Mouse (Mus musculus) embryonic fibroblast, embryonic 13.5 days (primary cell): Measurements from ENCODE around the gene Phf24.

Experiments used
- CTCF ChIP-seq: IDR thresholded peaks from 2 replicates; pipeline ENCODE4 v1.5.1; 2011; ENCODE audit warnings: mild to moderate bottlenecking, control low read depth, low read length, moderate library complexity, borderline replicate concordance; ENCODE audit not compliant: insufficient read depth
- POLR2A ChIP-seq: IDR thresholded peaks from 2 replicates; pipeline ENCODE4 v1.6.1; 2011; ENCODE audit warnings: low read depth, mild to moderate bottlenecking, control low read depth, low read length, moderate library complexity

GRCm38 (mm10) chr4:42946733-42947290, 30.4 kb downstream of the Phf24 start:
- TF ChIP-seq POLR2A (no peak), CTCF (no peak)
